Mouse (Mus musculus): Measurements from ENCODE around the gene Papln.

- TF ChIP-seq POLR2A (IDR thresholded peaks at IDR 0.05; ENCODE audit: low read depth, low read length) (no peak), CTCF (conservative IDR thresholded peaks at IDR 0.05; ENCODE audit: insufficient read depth, insufficient read length, low read depth, low read length) (no peak)
These were observed 48.5 kb downstream of the Papln start for GRCm38 (mm10) chr12:83811901-83812300.

All from kidney, adult 2 months (tissue).